In genomic region chr13:34088201-34088649, GRCm38 (mm10) we compare ENCODE assay signal across 8 mouse cellular contexts. TPM values are rescaled to one million over a fixed set of nuclear protein-coding genes. Genes with fewer than 3 reads are reported as not detected.
DNase-seq lines count a peak whose midpoint lies in the region; ATAC-seq and TF ChIP-seq lines count a peak whose summit lies in the region.
"Not testable (repeated sequence)": the region's sequence is repeated elsewhere in the genome, so short reads cannot be mapped to it uniquely, and the experiment has no call there.

No protein-coding gene starts in this region.

- not testable (repeated sequence) for TF ChIP-seq CTCF in lung, embryonic 14.5 days (IDR thresholded peaks at IDR 0.05; ENCODE audit: low read depth)

- H3K36me3 ChIP-seq in embryonic facial prominence, embryonic 15.5 days; hindbrain, embryonic 16.5 days (ENCODE audit: control insufficient read depth, insufficient read depth, low read length); lung, embryonic 14.5 days (ENCODE audit: insufficient read depth); midbrain, embryonic 13.5 days; neural tube, embryonic 15.5 days: not testable (repeated sequence)

- not testable (repeated sequence) for H3K4me2 ChIP-seq in embryonic facial prominence, embryonic 15.5 days (replicated peaks); lung, embryonic 14.5 days
- H3K4me2 ChIP-seq in hindbrain, embryonic 16.5 days (ENCODE audit: low read length) = peak overlapping the region; percentile 43
- peak overlapping the region; percentile 38 for H3K4me2 ChIP-seq in midbrain, embryonic 13.5 days (replicated peaks)
- peak overlapping the region; percentile 35; the same call in 1 of the 2 replicates for H3K4me2 ChIP-seq in neural tube, embryonic 15.5 days

- DNase-seq in NIH3T3 (ENCODE audit: low read depth) = peak; percentile 62
- not testable (repeated sequence) for DNase-seq in lung, embryonic 14.5 days
- peak; percentile 37 for DNase-seq in thymus, postnatal 4 days

- H3K27ac ChIP-seq in embryonic facial prominence, embryonic 15.5 days (replicated peaks) = 0 out of 2 replicates have a peak overlapping the region, but pooled peaks have one; percentile 19
- peak overlapping the region; percentile 88 for H3K27ac ChIP-seq in hindbrain, embryonic 16.5 days (ENCODE audit: low read depth, low read length)
- not testable (repeated sequence) for H3K27ac ChIP-seq in lung, embryonic 14.5 days (ENCODE audit: low read depth)
- H3K27ac ChIP-seq in midbrain, embryonic 13.5 days = peak overlapping the region; percentile 92
- peak overlapping the region; percentile 91 for H3K27ac ChIP-seq in neural tube, embryonic 15.5 days (replicated peaks)

- not testable (repeated sequence) for H3K9ac ChIP-seq in embryonic facial prominence, embryonic 15.5 days; lung, embryonic 14.5 days; midbrain, embryonic 13.5 days (replicated peaks); neural tube, embryonic 15.5 days (replicated peaks)
- peak overlapping the region; percentile 11; the same call in 1 of the 2 replicates for H3K9ac ChIP-seq in hindbrain, embryonic 16.5 days (ENCODE audit: low read depth, low read length)

- not testable (repeated sequence) for H3K4me3 ChIP-seq in embryonic facial prominence, embryonic 15.5 days (replicated peaks); hindbrain, embryonic 16.5 days (ENCODE audit: low read length); lung, embryonic 14.5 days (ENCODE audit: low read depth, low read length); midbrain, embryonic 13.5 days (replicated peaks); neural tube, embryonic 15.5 days (replicated peaks)

- peaks cover 16% of the 10 kb centered on the region for H3K4me1 ChIP-seq in embryonic facial prominence, embryonic 15.5 days
- H3K4me1 ChIP-seq in hindbrain, embryonic 16.5 days (ENCODE audit: control insufficient read depth, insufficient read depth, low read depth, low read length) = peaks cover 27% of the 10 kb centered on the region
- not testable (repeated sequence) for H3K4me1 ChIP-seq in lung, embryonic 14.5 days (ENCODE audit: insufficient read depth)
- H3K4me1 ChIP-seq in midbrain, embryonic 13.5 days (replicated peaks) = peaks cover 31% of the 10 kb centered on the region
- peaks cover 36% of the 10 kb centered on the region for H3K4me1 ChIP-seq in neural tube, embryonic 15.5 days

- not testable (repeated sequence) for H3K9me3 ChIP-seq in embryonic facial prominence, embryonic 15.5 days (replicated peaks); hindbrain, embryonic 16.5 days (ENCODE audit: control insufficient read depth, low read length); lung, embryonic 14.5 days (ENCODE audit: low read depth, low read length); midbrain, embryonic 13.5 days; neural tube, embryonic 15.5 days (replicated peaks)

- not testable (repeated sequence) for H3K27me3 ChIP-seq in embryonic facial prominence, embryonic 15.5 days; hindbrain, embryonic 16.5 days (replicated peaks; ENCODE audit: control insufficient read depth, insufficient read depth, low read length); lung, embryonic 14.5 days (ENCODE audit: insufficient read depth, low read length); midbrain, embryonic 13.5 days; neural tube, embryonic 15.5 days (replicated peaks)

- 55% methylated on average over 5 of the region's 5 CpGs for WGBS in embryonic facial prominence, embryonic 15.5 days
- 39% methylated on average over 5 of the region's 5 CpGs for WGBS in hindbrain, embryonic 16.5 days
- WGBS in lung, embryonic 14.5 days = 51% methylated on average over 5 of the region's 5 CpGs
- WGBS in midbrain, embryonic 13.5 days = 39% methylated on average over 5 of the region's 5 CpGs
- 56% methylated on average over 5 of the region's 5 CpGs for WGBS in neural tube, embryonic 15.5 days

- not testable (repeated sequence) for ATAC-seq in embryonic facial prominence, embryonic 15.5 days (ENCODE audit: insufficient number of reproducible peaks, low FRiP score, low TSS enrichment, low read depth)
- peak; percentile 48; the same call in 1 of the 2 replicates for ATAC-seq in frontal cortex, adult (ENCODE audit: low TSS enrichment)
- peak; percentile 24 for ATAC-seq in hindbrain, embryonic 16.5 days
- ATAC-seq in lung, embryonic 14.5 days (ENCODE audit: insufficient read depth) = peak; percentile 43; the same call in 1 of the 2 replicates
- ATAC-seq in midbrain, embryonic 13.5 days = peak; percentile 60
- ATAC-seq in neural tube, embryonic 15.5 days (ENCODE audit: low FRiP score) = peak; percentile 40

RNA-seq across cellular contexts. Expression of gene Tubb2a, which starts 10.4 kb away (rescaled TPM):
- 208 and 211 TPM in 2 replicates for polyA plus RNA-seq in embryonic facial prominence, embryonic 15.5 days (2015; fragmentation: Nextera tagmentation; extraction: Ambion mirVana)
- polyA plus RNA-seq in hindbrain, embryonic 16.5 days (2015; fragmentation: Nextera tagmentation; extraction: Ambion mirVana) = 3,415 and 3,905 TPM in 2 replicates
- polyA plus RNA-seq in lung, embryonic 14.5 days (2014; fragmentation: Nextera tagmentation; extraction: Ambion mirVana) = 164 and 169 TPM in 2 replicates
- 1,655 and 1,711 TPM in 2 replicates for polyA plus RNA-seq in midbrain, embryonic 13.5 days (2015; fragmentation: Nextera tagmentation; extraction: Ambion mirVana)
- 2,701 and 3,281 TPM in 2 replicates for polyA plus RNA-seq in neural tube, embryonic 15.5 days (2015; fragmentation: Nextera tagmentation; extraction: Ambion mirVana)

RNA-seq across cellular contexts. Expression of gene Tubb2b, which starts 42.0 kb away (rescaled TPM):
- 55.4 and 56.9 TPM in 2 replicates for polyA plus RNA-seq in embryonic facial prominence, embryonic 15.5 days (2015; fragmentation: Nextera tagmentation; extraction: Ambion mirVana)
- 1,169 and 1,199 TPM in 2 replicates for polyA plus RNA-seq in hindbrain, embryonic 16.5 days (2015; fragmentation: Nextera tagmentation; extraction: Ambion mirVana)
- polyA plus RNA-seq in lung, embryonic 14.5 days (2014; fragmentation: Nextera tagmentation; extraction: Ambion mirVana) = 13.3 and 15.9 TPM in 2 replicates
- 833 and 846 TPM in 2 replicates for polyA plus RNA-seq in midbrain, embryonic 13.5 days (2015; fragmentation: Nextera tagmentation; extraction: Ambion mirVana)
- 777 and 1,015 TPM in 2 replicates for polyA plus RNA-seq in neural tube, embryonic 15.5 days (2015; fragmentation: Nextera tagmentation; extraction: Ambion mirVana)

RNA-seq across cellular contexts. Expression of gene Bphl, which starts 50.8 kb away (rescaled TPM):
- polyA plus RNA-seq in embryonic facial prominence, embryonic 15.5 days (2015; fragmentation: Nextera tagmentation; extraction: Ambion mirVana) = 51.2 and 72.1 TPM in 2 replicates
- polyA plus RNA-seq in hindbrain, embryonic 16.5 days (2015; fragmentation: Nextera tagmentation; extraction: Ambion mirVana) = 42.9 and 45.9 TPM in 2 replicates
- polyA plus RNA-seq in lung, embryonic 14.5 days (2014; fragmentation: Nextera tagmentation; extraction: Ambion mirVana) = 46.8 and 49.0 TPM in 2 replicates
- polyA plus RNA-seq in midbrain, embryonic 13.5 days (2015; fragmentation: Nextera tagmentation; extraction: Ambion mirVana) = 31.6 and 36.8 TPM in 2 replicates
- polyA plus RNA-seq in neural tube, embryonic 15.5 days (2015; fragmentation: Nextera tagmentation; extraction: Ambion mirVana) = 40.7 and 44.9 TPM in 2 replicates

Comparison
In these comparisons a context has a peak if more than half of its experiments do, and no peak if none do; other contexts are left out.
1. RNA of gene Tubb2b, which starts 42.0 kb away (polyA plus RNA-seq): 1,169 to 1,199 TPM in hindbrain, embryonic 16.5 days, 777 to 1,015 TPM in neural tube, embryonic 15.5 days and 833 to 846 TPM in midbrain, embryonic 13.5 days; 55.4 to 56.9 TPM in embryonic facial prominence, embryonic 15.5 days and 13.3 to 15.9 TPM in lung, embryonic 14.5 days; every median in the first group is over 10 times any median in the second.